Mouse (Mus musculus) liver, adult 2 months (tissue): ENCODE results near the gene Fhit. TPM values are rescaled to one million over a fixed set of nuclear protein-coding genes. Genes with fewer than 3 reads are reported as not detected.
A peak's percentile ranks its signal among the peaks of the same experiment; 100 is the strongest.

Experiments
- DNase-seq: peaks from one replicate; pipeline ENCODE4 v3.0.0-alpha.2; 2011; ENCODE audit warnings: low read depth, low spot score; ENCODE audit errors: extremely low read depth
- H3K27ac ChIP-seq: fragments of 200-500 bp; replicated peaks from 2 replicates; pipeline ENCODE4 v1.5.1; 2012; ENCODE audit warnings: low read depth, mild to moderate bottlenecking, control low read depth, inconsistent platforms, low read length; ENCODE audit not compliant: insufficient read depth
- H3K27me3 ChIP-seq: fragments of 200-500 bp; 2 replicates; pipeline ENCODE4 v1.6.1; 2012; ENCODE audit warnings: mild to moderate bottlenecking, moderate library complexity, low read length, inconsistent platforms; ENCODE audit not compliant: control insufficient read depth, insufficient read depth
- H3K36me3 ChIP-seq: fragments of 200-500 bp; 2 replicates; pipeline ENCODE4 v1.6.1; 2012; ENCODE audit warnings: low read length, inconsistent platforms; ENCODE audit not compliant: control insufficient read depth, insufficient read depth
- H3K4me1 ChIP-seq: fragments of 200-500 bp; 2 replicates; pipeline ENCODE4 v1.6.1; 2011; ENCODE audit warnings: low read length; ENCODE audit not compliant: control insufficient read depth, insufficient read depth
- H3K4me3 ChIP-seq: fragments of 200-500 bp; 2 replicates; pipeline ENCODE4 v1.5.1; 2011; ENCODE audit warnings: low read depth, mild to moderate bottlenecking, control low read depth, low read length, moderate library complexity; ENCODE audit not compliant: insufficient read depth
- H3K79me2 ChIP-seq: fragments of 200-500 bp; 2 replicates; pipeline ENCODE4 v1.6.1; 2012; ENCODE audit warnings: inconsistent platforms, mild to moderate bottlenecking, low read length, moderate library complexity; ENCODE audit not compliant: control insufficient read depth, insufficient read depth
- H3K9ac ChIP-seq: fragments of 200-500 bp; 2 replicates; pipeline ENCODE4 v1.6.1; 2012; ENCODE audit warnings: low read depth, mild to moderate bottlenecking, control low read depth, inconsistent platforms, low read length
- CTCF ChIP-seq: fragments of 200-500 bp; IDR thresholded peaks from 2 replicates; pipeline ENCODE4 v1.5.1; 2011; ENCODE audit warnings: low read depth, low read length, control low read depth
- POLR2A ChIP-seq: fragments of 200-500 bp; IDR thresholded peaks from 2 replicates; pipeline ENCODE4 v1.6.1; 2011; ENCODE audit warnings: low read length, control low read depth; ENCODE audit not compliant: insufficient read depth; ENCODE audit errors: extremely low read depth
- WGBS: fragments of 180-500 bp; shearing (Covaris S2); methylation state at CpG from one replicate; pipeline ENCODE4 v1.1.7; 2018; 5-methylcytosine and 5-hydroxymethylcytosine counted together
- polyA plus RNA-seq: library from polyadenylated mRNA; depleted of rRNA; stranded (reverse); fragments of >200 nt; gene quantifications from 2 replicates; pipeline ENCODE4 v1.2.3, GENCODE M21; 2012
- total RNA-seq: library from RNA; depleted of rRNA; stranded (reverse); fragments of >200 nt; gene quantifications from 2 replicates; pipeline ENCODE4 v1.2.3, GENCODE M21; 2014

Fhit gene
- total and polyA plus RNA-seq, 2 experiments, result 7.6 to 7.8 TPM

DNA sequence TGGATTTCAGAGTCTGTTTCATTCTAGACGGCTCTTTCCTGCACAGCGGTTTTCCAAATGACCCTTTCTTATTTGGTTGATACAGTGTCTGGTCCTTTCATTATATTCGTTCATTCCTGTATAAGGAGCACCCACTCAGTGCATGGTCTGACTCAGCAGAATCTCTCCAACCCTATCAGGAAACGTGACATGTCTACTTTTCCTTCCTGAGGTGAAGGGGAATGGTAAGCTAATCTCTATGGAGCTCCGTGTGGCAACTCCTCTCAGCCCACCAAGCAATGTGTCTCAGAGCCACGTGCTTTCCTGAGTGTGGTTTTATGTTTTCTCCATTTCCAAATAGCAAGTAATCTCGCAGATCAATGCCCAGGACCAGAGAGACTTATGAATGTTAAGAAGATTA, 1552.7 kb downstream of the Fhit start:
- TF ChIP-seq CTCF (no peak), POLR2A (no peak)
- WGBS, result 70% methylated on average over 7 of the region's 7 CpGs
- H3K79me2 ChIP-seq, result no peaks in the 10 kb centered on the region

DNA sequence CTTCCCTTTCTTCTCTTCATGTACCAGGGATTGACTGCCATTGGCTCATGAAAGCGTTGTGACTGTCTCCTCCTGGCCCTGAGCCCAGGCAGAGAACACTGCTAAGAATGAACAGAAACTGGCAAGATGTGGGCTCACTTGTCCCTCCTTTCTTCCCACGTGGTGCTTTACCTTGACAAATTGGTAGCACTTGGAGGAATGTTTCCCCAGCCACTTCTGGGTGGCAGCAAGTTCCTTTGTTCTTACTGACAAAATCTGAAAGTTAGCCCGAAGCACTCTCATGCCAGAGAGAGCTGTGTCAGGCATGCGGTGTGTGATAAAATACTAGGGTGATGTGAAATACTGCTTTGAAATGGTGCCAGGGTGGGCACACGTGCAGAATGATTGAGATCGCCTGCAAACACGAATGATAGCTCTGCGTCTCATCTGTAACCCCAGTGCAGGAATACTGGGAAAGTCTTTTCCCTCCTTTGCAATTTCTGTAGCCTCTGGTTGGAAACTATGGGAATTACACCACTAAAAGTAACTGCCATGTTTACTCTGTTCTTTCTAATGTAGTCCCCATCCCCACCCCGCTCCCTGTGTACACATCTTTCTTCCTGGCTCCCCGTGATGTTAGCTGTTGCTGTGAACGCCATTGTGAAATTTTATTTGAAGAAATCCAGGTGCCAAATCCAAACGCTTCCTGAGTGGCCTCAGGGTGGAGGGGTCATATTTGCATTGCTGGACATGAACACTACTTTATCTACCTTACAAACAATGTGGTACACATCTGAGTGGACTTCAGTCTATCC, 1555.1 kb downstream of the Fhit start:
- TF ChIP-seq CTCF, result no peak
- TF ChIP-seq POLR2A, result no peak
- 22% methylated on average over 12 of the region's 12 CpGs for WGBS
- DNase-seq, result peak; percentile 98
- H3K79me2 ChIP-seq, result no peaks in the 10 kb centered on the region
- H3K27ac ChIP-seq, result no peak overlapping the region
- H3K36me3 ChIP-seq, result no peaks in the 10 kb centered on the region
- H3K4me1 ChIP-seq, result peaks cover 10% of the 10 kb centered on the region
- no peak overlapping the region for H3K9ac ChIP-seq
- no peak overlapping the region for H3K4me3 ChIP-seq
- H3K27me3 ChIP-seq, result no peaks in the 10 kb centered on the region; the same call in 1 of the 2 replicates

More for the DNA sequence above, 1552.7 kb downstream of the Fhit start:
- H3K27me3 ChIP-seq, result no peaks in the 10 kb centered on the region; the same call in 1 of the 2 replicates
- H3K36me3 ChIP-seq, result no peaks in the 10 kb centered on the region
- H3K9ac ChIP-seq, result no peak overlapping the region
- H3K27ac ChIP-seq, result no peak overlapping the region
- H3K4me3 ChIP-seq, result no peak overlapping the region
- peaks cover 10% of the 10 kb centered on the region for H3K4me1 ChIP-seq
- no peak for DNase-seq

DNA sequence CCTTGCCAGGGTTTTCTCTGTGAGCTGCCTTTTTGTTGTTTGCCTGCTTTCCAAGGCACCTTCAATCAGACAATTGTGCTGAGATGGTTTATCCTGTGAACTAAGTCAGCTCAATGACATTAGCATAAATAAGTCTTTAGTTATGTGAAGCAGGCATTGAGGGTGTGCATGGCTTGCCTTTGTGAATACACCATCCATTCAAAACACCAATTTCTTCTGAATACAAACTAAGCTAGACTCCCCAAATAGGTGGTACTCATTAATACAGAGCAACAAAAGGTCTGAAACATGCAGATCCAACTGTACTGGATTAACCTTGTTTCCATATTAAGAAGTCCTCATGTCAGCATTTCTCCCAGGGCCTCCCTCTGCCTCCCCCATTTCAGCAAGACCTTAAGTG, 1561.6 kb downstream of the Fhit start:
- H3K4me3 ChIP-seq, result no peak overlapping the region
- no peaks in the 10 kb centered on the region for H3K79me2 ChIP-seq
- TF ChIP-seq POLR2A (no peak), CTCF (no peak)
- H3K4me1 ChIP-seq, result no peaks in the 10 kb centered on the region
- H3K27ac ChIP-seq, result no peak overlapping the region
- H3K27me3 ChIP-seq, result no peaks in the 10 kb centered on the region; the same call in 1 of the 2 replicates
- no peaks in the 10 kb centered on the region for H3K36me3 ChIP-seq
- H3K9ac ChIP-seq, result no peak overlapping the region
- DNase-seq, result no peak

GRCm38 (mm10) chr14:9597460-9597977, 1564.3 kb downstream of the Fhit start:
- TF ChIP-seq CTCF, result no peak
- TF ChIP-seq POLR2A, result no peak
- Histone ChIP-seq H3K27ac (no peak overlapping the region), H3K36me3 (no peaks in the 10 kb centered on the region), H3K9ac (no peak overlapping the region), H3K4me3 (no peak overlapping the region), H3K4me1 (no peaks in the 10 kb centered on the region), H3K27me3 (no peaks in the 10 kb centered on the region; the same call in 1 of the 2 replicates), H3K79me2 (no peaks in the 10 kb centered on the region)
- DNase-seq, result no peak
- WGBS, result 87% methylated on average over 5 of the region's 5 CpGs

GRCm38 (mm10) chr14:9589121-9589520, 1572.7 kb downstream of the Fhit start:
- no peaks in the 10 kb centered on the region for H3K27me3 ChIP-seq
- H3K27ac ChIP-seq, result no peak overlapping the region
- H3K79me2 ChIP-seq, result no peaks in the 10 kb centered on the region
- DNase-seq, result peak; percentile 96
- TF ChIP-seq CTCF (no peak), POLR2A (no peak)
- H3K9ac ChIP-seq, result no peak overlapping the region
- WGBS, result 15% methylated on average over 1 of the region's 1 CpGs
- H3K4me1 ChIP-seq, result peaks cover 10% of the 10 kb centered on the region
- no peak overlapping the region for H3K4me3 ChIP-seq
- no peaks in the 10 kb centered on the region for H3K36me3 ChIP-seq

DNA sequence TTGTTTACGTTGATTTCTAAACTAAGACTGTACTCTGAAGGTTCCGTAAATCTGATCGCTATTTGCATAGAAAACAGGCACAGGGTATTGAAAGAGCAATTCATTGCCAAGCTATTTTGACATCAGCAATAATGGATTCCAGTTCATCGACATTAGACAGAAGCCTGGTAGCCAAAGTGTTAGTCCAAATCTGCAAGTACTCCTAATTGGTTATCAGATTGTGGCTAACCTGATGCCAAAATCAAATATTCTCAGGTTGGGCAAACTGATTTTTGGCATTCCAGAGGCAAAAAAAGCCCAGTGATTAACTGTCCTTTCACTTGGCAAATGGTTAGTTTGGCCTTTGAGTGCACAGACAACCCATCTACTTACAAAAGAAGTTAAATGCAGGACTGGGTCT, 1573.9 kb downstream of the Fhit start:
- Histone ChIP-seq H3K36me3 (no peaks in the 10 kb centered on the region), H3K27ac (no peak overlapping the region), H3K9ac (no peak overlapping the region), H3K79me2 (no peaks in the 10 kb centered on the region), H3K4me3 (no peak overlapping the region), H3K27me3 (no peaks in the 10 kb centered on the region), H3K4me1 (peaks cover 10% of the 10 kb centered on the region)
- peak; percentile 99 for DNase-seq
- 26% methylated on average over 4 of the region's 4 CpGs for WGBS
- no peak for TF ChIP-seq CTCF
- no peak for TF ChIP-seq POLR2A
